8 mouse cellular contexts compared by ENCODE assay signal in the genomic region with DNA sequence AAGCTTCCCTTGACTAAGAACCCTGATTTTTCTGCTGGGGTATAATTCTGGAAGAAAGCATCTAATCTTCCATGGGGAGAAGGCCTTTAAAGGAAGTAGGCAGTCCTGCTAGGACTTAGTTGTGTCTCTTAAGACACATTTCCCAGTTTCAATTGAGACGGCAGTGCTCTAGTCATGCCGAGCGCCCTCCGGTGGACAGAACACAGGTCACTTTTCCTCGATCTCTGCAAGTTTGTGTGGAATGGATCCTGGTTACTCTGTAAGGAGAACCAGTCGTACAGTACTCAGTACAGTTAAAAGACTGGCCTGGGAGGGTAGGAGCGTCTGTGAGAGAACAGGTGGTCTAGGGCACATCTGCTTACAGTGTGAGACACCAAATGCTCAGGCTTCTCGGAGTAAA. TPM values are rescaled to one million over a fixed set of nuclear protein-coding genes. Genes with fewer than 3 reads are reported as not detected.
DNase-seq lines count a peak whose midpoint lies in the region; ATAC-seq and TF ChIP-seq lines count a peak whose summit lies in the region.

No protein-coding gene starts in this region.

- H3K27me3 ChIP-seq in E14TG2a.4 (ENCODE audit: insufficient read depth, low read length), result no peaks in the 10 kb centered on the region
- H3K27me3 ChIP-seq in embryonic facial prominence, embryonic 11.5 days (ENCODE audit: control insufficient read depth, insufficient read depth, low read length), result no peaks in the 10 kb centered on the region
- H3K27me3 ChIP-seq in kidney, adult 2 months (replicated peaks; ENCODE audit: control insufficient read depth, insufficient read depth, low read length), result no peaks in the 10 kb centered on the region
- no peaks in the 10 kb centered on the region for H3K27me3 ChIP-seq in liver, embryonic 12.5 days (replicated peaks)

- 29% methylated on average over 8 of the region's 8 CpGs for WGBS in embryonic facial prominence, embryonic 11.5 days
- 5% methylated on average over 8 of the region's 8 CpGs for WGBS in kidney, adult 2 months
- 23% methylated on average over 8 of the region's 8 CpGs for WGBS in liver, embryonic 12.5 days (ENCODE audit: insufficient replicate concordance)

- 0 out of 2 replicates have a peak overlapping the region, but pooled peaks have one; percentile 25 for H3K9ac ChIP-seq in embryonic facial prominence, embryonic 11.5 days (replicated peaks; ENCODE audit: low read length)
- H3K9ac ChIP-seq in liver, embryonic 12.5 days, result peak overlapping the region; percentile 93; the same call in 1 of the 2 replicates

- no peak overlapping the region for H3K27ac ChIP-seq in embryonic facial prominence, embryonic 11.5 days (replicated peaks; ENCODE audit: low read depth, low read length)
- no peak overlapping the region for H3K27ac ChIP-seq in kidney, adult 2 months (ENCODE audit: insufficient read depth, low read depth, low read length)
- no peak overlapping the region for H3K27ac ChIP-seq in liver, embryonic 12.5 days

- H3K4me1 ChIP-seq in E14TG2a.4 (replicated peaks; ENCODE audit: low read depth, low read length), result peaks cover 81% of the 10 kb centered on the region
- 0 out of 2 replicates have a peak, but pooled peaks cover 2% of the 10 kb centered on the region for H3K4me1 ChIP-seq in embryonic facial prominence, embryonic 11.5 days (ENCODE audit: control insufficient read depth, insufficient read depth, low read length)
- peaks cover 43% of the 10 kb centered on the region for H3K4me1 ChIP-seq in kidney, adult 2 months (ENCODE audit: control insufficient read depth, insufficient read depth, low read length)
- H3K4me1 ChIP-seq in liver, embryonic 12.5 days, result peaks cover 70% of the 10 kb centered on the region

- peak; percentile 77 for DNase-seq in adrenal gland, postnatal 10 days
- DNase-seq in embryonic facial prominence, embryonic 11.5 days (ENCODE audit: low spot score), result peak; percentile 81
- peak; percentile 54 to 76 for DNase-seq in heart, adult 18-20 months
- peak; percentile 73 for DNase-seq in kidney, adult 2 months
- DNase-seq in naive thymus-derived CD4-positive, alpha-beta T cell, adult 2 months (ENCODE audit: low read depth), result peak; percentile 69
- peak; percentile 45 to 54 for DNase-seq in thymus, postnatal 36 days

- H3K9me3 ChIP-seq in E14TG2a.4 (ENCODE audit: low read length), result no peaks in the 10 kb centered on the region
- no peaks in the 10 kb centered on the region for H3K9me3 ChIP-seq in embryonic facial prominence, embryonic 11.5 days (replicated peaks; ENCODE audit: control insufficient read depth, low read length)
- no peaks in the 10 kb centered on the region for H3K9me3 ChIP-seq in liver, embryonic 12.5 days (replicated peaks)

- peak; percentile 35 for TF ChIP-seq CTCF in E14TG2a.4 (conservative IDR thresholded peaks at IDR 0.05; ENCODE audit: low read length)
- TF ChIP-seq CTCF in kidney, adult 2 months (conservative IDR thresholded peaks at IDR 0.05; ENCODE audit: insufficient read depth, insufficient read length, low read depth, low read length), result peak; percentile 70

- H3K4me3 ChIP-seq in E14TG2a.4 (replicated peaks; ENCODE audit: low read length), result peak overlapping the region; percentile 85
- H3K4me3 ChIP-seq in embryonic facial prominence, embryonic 11.5 days (ENCODE audit: low read depth, low read length), result peak overlapping the region; percentile 72
- H3K4me3 ChIP-seq in kidney, adult 2 months (ENCODE audit: insufficient read depth, low read depth, low read length), result peak overlapping the region; percentile 30; the same call in 1 of the 2 replicates
- peak overlapping the region; percentile 92 for H3K4me3 ChIP-seq in liver, embryonic 12.5 days

- peak overlapping the region; percentile 89 for H3K4me2 ChIP-seq in embryonic facial prominence, embryonic 11.5 days (ENCODE audit: low read depth, low read length)
- H3K4me2 ChIP-seq in liver, embryonic 12.5 days, result peak overlapping the region; percentile 82

- TF ChIP-seq POLR2A in kidney, adult 2 months (IDR thresholded peaks at IDR 0.05; ENCODE audit: low read depth, low read length), result no peak

- ATAC-seq in embryonic facial prominence, embryonic 11.5 days (replicated peaks; ENCODE audit: insufficient number of reproducible peaks, low FRiP score, low TSS enrichment, low read depth), result no peak
- ATAC-seq in liver, embryonic 12.5 days, result no peak

- H3K36me3 ChIP-seq in E14TG2a.4 (ENCODE audit: insufficient read depth, low read length), result peaks cover 63% of the 10 kb centered on the region
- no peaks in the 10 kb centered on the region for H3K36me3 ChIP-seq in embryonic facial prominence, embryonic 11.5 days (replicated peaks; ENCODE audit: control insufficient read depth, insufficient read depth, low read depth, low read length)
- no peaks in the 10 kb centered on the region for H3K36me3 ChIP-seq in kidney, adult 2 months (ENCODE audit: control insufficient read depth, insufficient read depth, low read length)
- peaks cover 40% of the 10 kb centered on the region for H3K36me3 ChIP-seq in liver, embryonic 12.5 days

RNA-seq across cellular contexts. Expression of gene Ctnnb1, which starts 7.3 kb away (rescaled TPM):
- 100 to 1,000 TPM; 638 to 649 TPM for total RNA-seq in adrenal gland, postnatal 10 days (2021)
- 933 and 966 TPM in 2 replicates for polyA plus RNA-seq in embryonic facial prominence, embryonic 11.5 days (2014; fragmentation: Nextera tagmentation; extraction: Ambion mirVana)
- 100 to 1,000 TPM; 384 to 392 TPM for total RNA-seq in heart, adult 18-20 months (2021)
- 102 and 156 TPM in 2 replicates for polyA plus RNA-seq in kidney, adult 2 months (2012; rRNA removed)
- 158 and 161 TPM in 2 replicates for polyA plus RNA-seq in liver, embryonic 12.5 days (2016; fragmentation: Nextera tagmentation; extraction: Ambion mirVana)

Comparison
In these comparisons a context has a peak if more than half of its experiments do, and no peak if none do; other contexts are left out.
1. H3K4me3 ChIP-seq: peak in every context shown above with its lines; median percentile 92 in liver, embryonic 12.5 days; 85 in E14TG2a.4; 72 in embryonic facial prominence, embryonic 11.5 days; 30 in kidney, adult 2 months.